Mouse (Mus musculus) heart, embryonic 12.5 days (tissue): ENCODE data around the gene Tmem135. TPM values are rescaled to one million over a fixed set of nuclear protein-coding genes. Genes with fewer than 3 reads are reported as not detected.
A peak's percentile ranks its signal among the peaks of the same experiment; 100 is the strongest.
"Not testable (repeated sequence)": the region's sequence is repeated elsewhere in the genome, so short reads cannot be mapped to it uniquely, and the experiment has no call there.

Experiments
- ATAC-seq: fragments of 200-750 bp; cut with Nextera tagmentation; 2 replicates; pipeline ENCODE4 v1.8.0; 2017; ENCODE audit warnings: moderate TSS enrichment, moderate library complexity; ENCODE audit not compliant: insufficient number of reproducible peaks, low FRiP score
- H3K27ac ChIP-seq: fragments of 300-500 bp; sonication (generic); 2 replicates; pipeline ENCODE4 v1.5.1; 2016; ENCODE audit warnings: mild to moderate bottlenecking, moderate library complexity; ENCODE audit not compliant: poor library complexity, severe bottlenecking
- H3K27me3 ChIP-seq: fragments of 300-500 bp; sonication (generic); replicated peaks from 2 replicates; pipeline ENCODE4 v1.6.1; 2016; ENCODE audit warnings: mild to moderate bottlenecking, moderate library complexity
- H3K36me3 ChIP-seq: fragments of 300-500 bp; sonication (generic); 2 replicates; pipeline ENCODE4 v1.6.1; 2016; ENCODE audit warnings: mild to moderate bottlenecking, moderate library complexity
- H3K4me1 ChIP-seq: fragments of 300-500 bp; sonication (generic); replicated peaks from 2 replicates; pipeline ENCODE4 v1.6.1; 2016; ENCODE audit warnings: mild to moderate bottlenecking
- H3K4me2 ChIP-seq: fragments of 300-500 bp; sonication (generic); 2 replicates; pipeline ENCODE4 v1.6.1; 2016; ENCODE audit warnings: mild to moderate bottlenecking, moderate library complexity
- H3K4me3 ChIP-seq: fragments of 300-500 bp; sonication (generic); 2 replicates; pipeline ENCODE4 v1.5.1; 2016; ENCODE audit warnings: mild to moderate bottlenecking
- H3K9ac ChIP-seq: fragments of 300-500 bp; sonication (generic); 2 replicates; pipeline ENCODE4 v1.6.1; 2016; ENCODE audit warnings: mild to moderate bottlenecking, moderate library complexity
- H3K9me3 ChIP-seq: fragments of 300-500 bp; sonication (generic); replicated peaks from 2 replicates; pipeline ENCODE4 v1.6.1; 2016; ENCODE audit warnings: mild to moderate bottlenecking, moderate library complexity
- WGBS: fragments of 180-500 bp; shearing (Covaris S2); methylation state at CpG from one replicate; pipeline ENCODE4 v1.1.7; 2016; 5-methylcytosine and 5-hydroxymethylcytosine counted together
- polyA plus RNA-seq: library from polyadenylated mRNA; unstranded; fragments of >200 nt; fragmentation: Nextera tagmentation; extraction: Ambion mirVana; gene quantifications from 2 replicates; pipeline ENCODE4 v1.2.1, GENCODE M21; 2016

The Tmem135 gene
- polyA plus RNA-seq, 1 experiment from 2014 or later = 31.2 TPM

- no peaks in the 10 kb centered on the region for H3K9me3 ChIP-seq
- no peaks in the 10 kb centered on the region for H3K36me3 ChIP-seq
- no peaks in the 10 kb centered on the region for H3K27me3 ChIP-seq
- no peak overlapping the region for H3K4me2 ChIP-seq
- H3K27ac ChIP-seq = no peak overlapping the region
- peaks cover 22% of the 10 kb centered on the region for H3K4me1 ChIP-seq
- no peak for ATAC-seq
- H3K4me3 ChIP-seq = no peak overlapping the region
- no peak overlapping the region for H3K9ac ChIP-seq
- WGBS = 81% methylated on average over 1 of the region's 1 CpGs
These were observed 64.2 kb downstream of the Tmem135 start for GRCm38 (mm10) chr7:89339808-89340207.

- ATAC-seq = peak; percentile 72; the same call in 1 of the 2 replicates
- H3K27me3 ChIP-seq = no peaks in the 10 kb centered on the region
- peak overlapping the region; percentile 89 for H3K4me3 ChIP-seq
- H3K9ac ChIP-seq = peak overlapping the region; percentile 95
- H3K27ac ChIP-seq = 0 out of 2 replicates have a peak overlapping the region, but pooled peaks have one; percentile 28
- peaks cover 22% of the 10 kb centered on the region for H3K4me1 ChIP-seq
- no peaks in the 10 kb centered on the region for H3K36me3 ChIP-seq
- peak overlapping the region; percentile 97 for H3K4me2 ChIP-seq
- H3K9me3 ChIP-seq = no peaks in the 10 kb centered on the region
These were observed 64.9 kb downstream of the Tmem135 start for GRCm38 (mm10) chr7:89339142-89339435.

- peak overlapping the region; percentile 89 for H3K4me3 ChIP-seq
- H3K27me3 ChIP-seq = no peaks in the 10 kb centered on the region
- under 1% methylated on average over 57 of the region's 57 CpGs for WGBS
- peak; percentile 96 for ATAC-seq
- peak overlapping the region; percentile 95 for H3K9ac ChIP-seq
- peak overlapping the region; percentile 52 for H3K27ac ChIP-seq
- no peaks in the 10 kb centered on the region for H3K9me3 ChIP-seq
- no peaks in the 10 kb centered on the region for H3K36me3 ChIP-seq
- peaks cover 22% of the 10 kb centered on the region for H3K4me1 ChIP-seq
- H3K4me2 ChIP-seq = peak overlapping the region; percentile 97
These were observed 65.5 kb downstream of the Tmem135 start for GRCm38 (mm10) chr7:89338350-89339141.

- no peaks in the 10 kb centered on the region for H3K9me3 ChIP-seq
These were observed 66.2 kb downstream of the Tmem135 start for GRCm38 (mm10) chr7:89337711-89338349.

GRCm38 (mm10) chr7:89336434-89336833 lies 67.6 kb downstream of the Tmem135 start:
- ATAC-seq = no peak
- H3K9me3 ChIP-seq = no peaks in the 10 kb centered on the region
- peaks cover 27% of the 10 kb centered on the region for H3K4me1 ChIP-seq
- no peak overlapping the region for H3K4me3 ChIP-seq
- H3K9ac ChIP-seq = no peak overlapping the region
- no peaks in the 10 kb centered on the region for H3K27me3 ChIP-seq
- H3K4me2 ChIP-seq = no peak overlapping the region
- 31% methylated on average over 1 of the region's 1 CpGs for WGBS
- no peak overlapping the region for H3K27ac ChIP-seq
- H3K36me3 ChIP-seq = peaks cover 1% of the 10 kb centered on the region; the same call in 1 of the 2 replicates

More at GRCm38 (mm10) chr7:89337711-89338349, 66.2 kb downstream of the Tmem135 start:
- Histone ChIP-seq H3K4me2 (peak overlapping the region; percentile 97), H3K27ac (peak overlapping the region; percentile 52), H3K4me3 (peak overlapping the region; percentile 89), H3K4me1 (peaks cover 22% of the 10 kb centered on the region), H3K36me3 (no peaks in the 10 kb centered on the region), H3K27me3 (no peaks in the 10 kb centered on the region), H3K9ac (peak overlapping the region; percentile 95)
- ATAC-seq = no peak
- WGBS = 28% methylated on average over 10 of the region's 10 CpGs

GRCm38 (mm10) chr7:89335316-89335715 lies 68.7 kb downstream of the Tmem135 start:
- Histone ChIP-seq H3K4me2 (no peak overlapping the region), H3K9me3 (no peaks in the 10 kb centered on the region), H3K27ac (no peak overlapping the region), H3K4me1 (peaks cover 27% of the 10 kb centered on the region), H3K36me3 (peaks cover 9% of the 10 kb centered on the region; the same call in 1 of the 2 replicates), H3K9ac (no peak overlapping the region), H3K4me3 (no peak overlapping the region), H3K27me3 (no peaks in the 10 kb centered on the region)
- no peak for ATAC-seq

GRCm38 (mm10) chr7:89329896-89330295 lies 74.1 kb downstream of the Tmem135 start:
- ATAC-seq = no peak
- no peaks in the 10 kb centered on the region for H3K9me3 ChIP-seq
- H3K9ac ChIP-seq = no peak overlapping the region
- WGBS = 89% methylated on average over 1 of the region's 1 CpGs
- H3K27me3 ChIP-seq = no peaks in the 10 kb centered on the region
- no peak overlapping the region for H3K27ac ChIP-seq
- H3K36me3 ChIP-seq = peaks cover 9% of the 10 kb centered on the region; the same call in 1 of the 2 replicates
- H3K4me1 ChIP-seq = peaks cover 24% of the 10 kb centered on the region
- H3K4me3 ChIP-seq = no peak overlapping the region
- H3K4me2 ChIP-seq = no peak overlapping the region

GRCm38 (mm10) chr7:89327731-89328130 lies 76.3 kb downstream of the Tmem135 start:
- Histone ChIP-seq H3K27me3 (no peaks in the 10 kb centered on the region), H3K27ac (no peak overlapping the region)

GRCm38 (mm10) chr7:89326761-89327160 lies 77.3 kb downstream of the Tmem135 start:
- H3K9me3 ChIP-seq = no peaks in the 10 kb centered on the region
- H3K4me1 ChIP-seq = peaks cover 19% of the 10 kb centered on the region
- H3K36me3 ChIP-seq = peaks cover 9% of the 10 kb centered on the region; the same call in 1 of the 2 replicates
- 25% methylated on average over 4 of the region's 4 CpGs for WGBS
- H3K4me2 ChIP-seq = no peak overlapping the region
- no peak overlapping the region for H3K27ac ChIP-seq
- no peak overlapping the region for H3K9ac ChIP-seq
- ATAC-seq = no peak
- H3K4me3 ChIP-seq = no peak overlapping the region
- no peaks in the 10 kb centered on the region for H3K27me3 ChIP-seq

More at GRCm38 (mm10) chr7:89327731-89328130, 76.3 kb downstream of the Tmem135 start:
- peaks cover 9% of the 10 kb centered on the region; the same call in 1 of the 2 replicates for H3K36me3 ChIP-seq
- peaks cover 24% of the 10 kb centered on the region for H3K4me1 ChIP-seq
- no peak overlapping the region for H3K9ac ChIP-seq
- WGBS = 78% methylated on average over 5 of the region's 5 CpGs
- no peak overlapping the region for H3K4me3 ChIP-seq
- no peak for ATAC-seq
- H3K4me2 ChIP-seq = no peak overlapping the region
- H3K9me3 ChIP-seq = no peaks in the 10 kb centered on the region

GRCm38 (mm10) chr7:89326202-89326601 lies 77.8 kb downstream of the Tmem135 start:
- Histone ChIP-seq H3K27ac (no peak overlapping the region), H3K27me3 (no peaks in the 10 kb centered on the region), H3K4me3 (no peak overlapping the region), H3K36me3 (peaks cover 5% of the 10 kb centered on the region; the same call in 1 of the 2 replicates), H3K4me2 (no peak overlapping the region), H3K9me3 (no peaks in the 10 kb centered on the region), H3K4me1 (peaks cover 19% of the 10 kb centered on the region), H3K9ac (no peak overlapping the region)
- no peak for ATAC-seq
- WGBS = 32% methylated on average over 5 of the region's 5 CpGs

GRCm38 (mm10) chr7:89322741-89323140 lies 81.3 kb downstream of the Tmem135 start:
- H3K4me2 ChIP-seq, H3K27me3 ChIP-seq, H3K9ac ChIP-seq, H3K27ac ChIP-seq, H3K36me3 ChIP-seq, ATAC-seq, H3K9me3 ChIP-seq, H3K4me3 ChIP-seq: not testable (repeated sequence)
- 84% methylated on average over 4 of the region's 4 CpGs for WGBS
- peaks cover 18% of the 10 kb centered on the region for H3K4me1 ChIP-seq
